Mouse (Mus musculus) embryonic facial prominence, embryonic 14.5 days (tissue): Measurements from ENCODE around the gene Ajm1. TPM values are rescaled to one million over a fixed set of nuclear protein-coding genes. Genes with fewer than 3 reads are reported as not detected.

ENCODE experiments used
- ATAC-seq: fragments of 200-750 bp; cut with Nextera tagmentation; 2 replicates; pipeline ENCODE4 v1.8.0; 2017; ENCODE audit warnings: low read depth, moderate number of reproducible peaks, moderate TSS enrichment
- DNase-seq: peaks from one replicate; pipeline ENCODE4 v3.0.0-alpha.2; 2015; ENCODE audit warnings: low spot score
- H3K27ac ChIP-seq: fragments of 300-500 bp; sonication (generic); replicated peaks from 2 replicates; pipeline ENCODE4 v1.5.1; 2014; ENCODE audit warnings: low read depth, mild to moderate bottlenecking, low read length, moderate library complexity
- H3K27me3 ChIP-seq: fragments of 300-500 bp; sonication (generic); replicated peaks from 2 replicates; pipeline ENCODE4 v1.6.1; 2014; ENCODE audit warnings: low read length; ENCODE audit not compliant: control insufficient read depth, insufficient read depth
- H3K36me3 ChIP-seq: fragments of 300-500 bp; sonication (generic); 2 replicates; pipeline ENCODE4 v1.6.1; 2014; ENCODE audit warnings: low read length, mixed read lengths; ENCODE audit not compliant: control insufficient read depth, insufficient read depth
- H3K4me1 ChIP-seq: fragments of 300-500 bp; sonication (generic); 2 replicates; pipeline ENCODE4 v1.6.1; 2014; ENCODE audit warnings: antibody characterized with exemption, low read length; ENCODE audit not compliant: control insufficient read depth, insufficient read depth
- H3K4me2 ChIP-seq: fragments of 300-500 bp; sonication (generic); 2 replicates; pipeline ENCODE4 v1.6.1; 2014; ENCODE audit warnings: low read depth, mild to moderate bottlenecking, low read length, moderate library complexity, mixed read lengths
- H3K4me3 ChIP-seq: fragments of 300-500 bp; sonication (generic); 2 replicates; pipeline ENCODE4 v1.5.1; 2014; ENCODE audit warnings: low read depth, mild to moderate bottlenecking, low read length
- H3K9ac ChIP-seq: fragments of 300-500 bp; sonication (generic); 2 replicates; pipeline ENCODE4 v1.6.1; 2014; ENCODE audit warnings: low read depth, mild to moderate bottlenecking, low read length, moderate library complexity, mixed read lengths
- H3K9me3 ChIP-seq: fragments of 300-500 bp; sonication (generic); 2 replicates; pipeline ENCODE4 v1.6.1; 2016; ENCODE audit warnings: low read length; ENCODE audit not compliant: control insufficient read depth
- WGBS: fragments of 180-500 bp; shearing (Covaris S2); extraction: QIAGEN DNeasy Blood & Tissue Kit; methylation state at CpG from one replicate; pipeline ENCODE4 v1.1.7; 2014; 5-methylcytosine and 5-hydroxymethylcytosine counted together
- polyA plus RNA-seq: library from polyadenylated mRNA; unstranded; fragments of >200 nt; fragmentation: Nextera tagmentation; extraction: Ambion mirVana; gene quantifications from 2 replicates; pipeline ENCODE4 v1.2.1, GENCODE M21; 2014

Gene Ajm1
- polyA plus RNA-seq, 1 experiment from 2014 or later, result 0.40 TPM

DNA sequence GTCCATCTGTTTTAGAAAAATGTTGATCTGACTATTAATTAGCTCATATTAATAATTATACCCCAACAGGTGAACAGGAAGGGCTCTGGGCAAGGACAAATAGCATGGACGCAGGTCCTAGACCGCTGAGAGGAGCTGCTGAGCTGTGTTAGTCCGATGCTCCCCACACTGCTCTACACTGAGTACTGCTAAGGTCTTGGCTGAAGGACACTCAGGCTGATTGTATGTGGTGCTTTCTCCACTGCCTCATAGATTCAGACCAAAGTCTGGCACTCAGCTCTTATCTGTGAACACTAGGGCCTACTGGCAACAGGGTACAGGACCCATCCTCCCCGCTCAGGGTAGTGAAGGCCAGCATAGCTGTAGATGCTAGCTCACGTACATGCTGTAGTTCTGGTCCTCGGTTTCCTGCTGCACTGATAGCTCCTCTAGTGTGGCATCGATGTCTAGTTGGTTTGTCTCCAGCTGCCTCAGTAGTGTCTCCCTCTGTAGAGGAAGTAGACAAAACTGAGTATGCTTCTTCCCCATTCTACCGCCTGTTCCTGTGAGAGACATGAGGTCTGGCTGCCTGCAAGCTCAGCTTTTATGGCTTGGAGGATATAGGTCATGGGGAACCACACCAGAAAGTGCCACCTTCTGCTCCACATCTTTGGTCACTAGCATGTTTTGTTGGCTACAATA lies 6.8 kb upstream of the Ajm1 start:
- Histone ChIP-seq H3K9ac (no peak overlapping the region), H3K4me2 (no peak overlapping the region), H3K27me3 (no peaks in the 10 kb centered on the region), H3K27ac (no peak overlapping the region), H3K9me3 (no peaks in the 10 kb centered on the region), H3K4me1 (no peaks in the 10 kb centered on the region), H3K4me3 (no peak overlapping the region), H3K36me3 (peaks cover 94% of the 10 kb centered on the region)
- ATAC-seq (no peak), DNase-seq (no peak)
- 93% methylated on average over 7 of the region's 8 CpGs for WGBS

DNA sequence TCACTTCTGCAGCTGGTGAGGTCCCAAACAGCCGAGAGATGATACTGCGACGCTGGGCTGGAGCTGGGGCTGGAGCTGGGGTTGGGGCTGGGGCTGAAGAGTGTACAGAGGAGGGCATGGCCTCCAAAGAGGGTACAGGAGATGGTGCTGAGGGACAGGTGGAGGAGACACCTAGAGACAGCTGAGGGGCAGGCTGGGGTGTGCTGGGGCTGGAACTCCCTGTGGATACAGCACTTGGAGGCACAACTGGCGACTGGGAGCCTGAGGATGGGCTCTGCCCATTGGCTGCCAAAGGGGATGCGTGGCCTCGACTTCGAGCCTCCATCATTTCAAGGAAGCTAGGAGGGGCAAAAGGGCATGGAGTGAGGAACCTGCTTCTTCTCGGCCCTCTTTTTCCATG lies 5.7 kb upstream of the Ajm1 start:
- Histone ChIP-seq H3K9me3 (no peaks in the 10 kb centered on the region), H3K36me3 (peaks cover 91% of the 10 kb centered on the region), H3K27ac (no peak overlapping the region), H3K27me3 (no peaks in the 10 kb centered on the region), H3K4me1 (peaks cover 4% of the 10 kb centered on the region; the same call in 1 of the 2 replicates), H3K9ac (no peak overlapping the region), H3K4me2 (no peak overlapping the region), H3K4me3 (no peak overlapping the region)
- no peak for DNase-seq
- ATAC-seq, result no peak
- 90% methylated on average over 8 of the region's 8 CpGs for WGBS

DNA sequence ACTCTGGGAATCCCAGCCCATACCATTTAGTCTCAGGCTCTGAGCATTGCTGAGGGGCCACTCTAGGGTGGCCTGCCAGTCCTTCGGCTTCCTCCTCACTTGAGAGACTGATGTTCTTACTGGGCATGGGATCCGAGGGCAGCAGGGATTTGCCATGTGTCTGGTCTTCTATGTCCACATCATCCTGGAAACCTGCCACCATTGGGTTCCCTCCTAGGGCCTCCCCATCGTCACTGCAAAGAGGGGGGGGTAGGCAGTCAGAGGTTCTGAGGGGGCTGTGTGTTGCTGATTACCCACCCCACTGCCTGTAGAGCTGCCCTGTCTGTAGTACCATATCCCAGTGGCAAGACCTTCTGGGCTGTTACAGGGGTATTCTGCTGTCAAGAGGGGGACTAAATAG lies 4.0 kb upstream of the Ajm1 start:
- Histone ChIP-seq H3K4me3 (no peak overlapping the region), H3K36me3 (peaks cover 75% of the 10 kb centered on the region), H3K27me3 (peaks cover 5% of the 10 kb centered on the region), H3K9me3 (no peaks in the 10 kb centered on the region), H3K4me1 (peaks cover 4% of the 10 kb centered on the region; the same call in 1 of the 2 replicates), H3K27ac (no peak overlapping the region), H3K4me2 (no peak overlapping the region), H3K9ac (no peak overlapping the region)
- WGBS, result 83% methylated on average over 3 of the region's 3 CpGs
- DNase-seq, result no peak
- ATAC-seq, result no peak

DNA sequence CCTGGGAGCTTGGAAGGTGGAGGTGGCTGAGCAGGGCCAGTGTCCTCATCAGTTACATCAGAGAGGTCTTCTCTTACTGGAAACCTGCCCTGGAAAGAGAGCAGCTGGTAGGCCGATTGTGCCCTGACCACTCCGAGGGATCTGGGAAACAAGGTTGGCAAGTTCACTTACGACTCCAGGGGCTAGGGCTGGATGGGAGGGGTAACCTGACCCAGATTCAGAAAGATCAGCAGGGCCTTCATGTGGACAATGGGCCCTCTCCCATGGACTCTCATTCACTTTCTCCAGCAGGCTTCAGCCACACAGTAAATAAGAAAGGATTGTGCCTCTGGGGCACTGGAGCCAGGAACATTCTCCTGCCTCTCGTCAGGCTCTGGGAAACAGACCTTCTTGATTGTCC lies 3.3 kb upstream of the Ajm1 start:
- H3K4me1 ChIP-seq, result peaks cover 4% of the 10 kb centered on the region; the same call in 1 of the 2 replicates
- WGBS, result 90% methylated on average over 4 of the region's 4 CpGs
- DNase-seq (no peak), ATAC-seq (no peak)
- H3K9me3 ChIP-seq, result no peaks in the 10 kb centered on the region
- H3K4me2 ChIP-seq, result no peak overlapping the region
- no peak overlapping the region for H3K27ac ChIP-seq
- peaks cover 12% of the 10 kb centered on the region for H3K27me3 ChIP-seq
- H3K4me3 ChIP-seq, result no peak overlapping the region
- H3K9ac ChIP-seq, result no peak overlapping the region
- peaks cover 68% of the 10 kb centered on the region for H3K36me3 ChIP-seq

DNA sequence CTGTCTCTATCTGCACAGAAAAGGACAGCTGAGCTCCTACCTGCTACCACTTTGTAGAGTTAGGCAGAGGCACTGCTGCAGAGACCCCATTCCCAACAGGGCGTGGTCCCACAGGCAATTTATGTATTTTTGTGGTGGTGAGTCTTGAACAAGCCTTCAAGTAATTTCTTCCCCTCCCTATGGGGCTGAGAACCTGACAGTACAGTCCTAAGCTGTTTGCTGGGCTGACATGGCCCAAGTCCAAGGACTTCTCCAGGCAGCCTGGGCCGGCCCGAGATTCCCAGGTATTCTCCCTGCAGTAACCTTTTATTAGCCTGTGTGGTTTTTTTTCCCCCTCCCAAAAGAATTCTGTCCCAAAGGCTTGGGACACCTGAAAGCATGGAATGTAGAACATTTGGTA lies 2.6 kb upstream of the Ajm1 start:
- ATAC-seq (no peak), DNase-seq (no peak)
- Histone ChIP-seq H3K27me3 (peaks cover 19% of the 10 kb centered on the region), H3K9me3 (no peaks in the 10 kb centered on the region), H3K4me1 (peaks cover 7% of the 10 kb centered on the region; the same call in 1 of the 2 replicates), H3K4me3 (no peak overlapping the region), H3K9ac (no peak overlapping the region), H3K4me2 (no peak overlapping the region), H3K27ac (no peak overlapping the region), H3K36me3 (peaks cover 61% of the 10 kb centered on the region)
- WGBS, result 94% methylated on average over 3 of the region's 3 CpGs

DNA sequence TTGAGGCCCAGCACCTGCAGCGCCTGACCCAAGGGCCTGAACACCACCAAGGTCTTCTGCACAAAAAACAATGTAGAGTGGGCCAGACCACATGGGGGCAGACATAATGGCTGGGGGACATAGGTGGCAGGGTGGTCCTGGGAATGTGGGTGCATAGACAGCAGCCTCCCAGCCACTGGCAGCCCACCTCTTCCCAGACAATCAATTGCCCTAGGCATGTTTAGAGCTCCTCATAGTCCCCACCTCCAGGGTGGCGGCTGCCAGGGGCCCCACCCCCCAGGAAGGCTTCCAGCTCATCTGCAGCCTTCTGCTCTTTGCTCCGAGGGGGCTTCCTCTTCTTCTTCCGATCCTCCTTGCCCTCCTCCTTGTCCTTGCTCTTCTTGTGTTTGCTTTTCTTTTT lies 2.0 kb upstream of the Ajm1 start:
- 66% methylated on average over 3 of the region's 4 CpGs for WGBS
- Histone ChIP-seq H3K36me3 (peaks cover 55% of the 10 kb centered on the region), H3K4me3 (no peak overlapping the region), H3K4me1 (peaks cover 8% of the 10 kb centered on the region; the same call in 1 of the 2 replicates), H3K27ac (no peak overlapping the region), H3K4me2 (no peak overlapping the region), H3K27me3 (peaks cover 25% of the 10 kb centered on the region), H3K9ac (no peak overlapping the region), H3K9me3 (no peaks in the 10 kb centered on the region)
- ATAC-seq (no peak), DNase-seq (no peak)

DNA sequence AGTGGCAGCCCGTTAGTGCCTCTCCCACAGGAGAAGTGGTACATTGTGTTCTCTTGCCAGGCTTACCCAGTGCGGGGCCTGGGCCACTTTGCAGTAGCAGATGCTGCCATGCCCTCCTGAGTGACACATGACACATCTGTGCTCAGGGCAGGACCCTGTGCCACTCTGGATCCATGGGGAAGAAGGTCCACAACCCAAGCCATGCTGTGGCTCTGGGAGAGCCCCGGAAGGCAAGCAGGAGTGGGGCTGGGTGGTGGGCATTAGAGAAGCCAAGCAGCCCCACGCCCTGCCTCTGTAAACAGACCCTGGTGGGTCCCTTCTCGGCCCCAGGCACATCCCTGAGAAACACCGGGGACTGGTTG lies 1.5 kb upstream of the Ajm1 start:
- no peak overlapping the region for H3K4me2 ChIP-seq
- H3K27ac ChIP-seq, result no peak overlapping the region
- H3K4me1 ChIP-seq, result peaks cover 8% of the 10 kb centered on the region; the same call in 1 of the 2 replicates
- 80% methylated on average over 5 of the region's 6 CpGs for WGBS
- no peak for DNase-seq
- H3K27me3 ChIP-seq, result peaks cover 30% of the 10 kb centered on the region
- H3K9me3 ChIP-seq, result no peaks in the 10 kb centered on the region
- ATAC-seq, result no peak
- H3K9ac ChIP-seq, result no peak overlapping the region
- no peak overlapping the region for H3K4me3 ChIP-seq
- peaks cover 51% of the 10 kb centered on the region for H3K36me3 ChIP-seq

DNA sequence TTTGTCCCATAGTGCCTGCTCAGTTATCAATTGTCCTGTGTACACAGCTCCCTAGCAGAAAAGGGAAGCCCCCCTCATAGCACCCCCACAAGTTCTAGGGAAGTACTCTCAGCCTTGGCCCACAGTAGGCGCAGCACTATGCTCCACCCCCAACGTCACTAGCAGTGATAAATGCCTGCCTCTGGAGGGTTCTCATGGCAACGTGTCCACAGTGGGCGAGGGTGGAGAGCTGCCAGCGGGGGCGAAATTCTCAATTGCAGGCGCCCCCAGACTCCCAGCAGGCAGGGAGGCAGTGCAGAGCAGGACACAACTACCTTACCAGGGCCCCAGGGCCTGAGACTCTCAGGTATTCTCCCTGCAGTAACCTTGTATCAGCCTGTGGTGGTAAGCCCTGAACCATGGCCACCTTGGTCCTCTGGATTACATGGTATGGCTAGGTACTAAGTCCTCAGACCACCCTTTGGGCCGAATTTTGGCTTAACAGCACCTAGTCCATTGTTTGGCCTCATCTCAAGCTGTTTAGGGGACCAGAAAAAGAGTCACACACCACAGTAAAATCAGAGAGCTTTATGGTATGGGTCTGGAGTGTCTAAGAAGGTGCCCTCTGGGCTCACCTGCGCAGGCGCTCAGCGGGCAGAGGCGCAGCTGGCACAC lies 1.0 kb upstream of the Ajm1 start:
- Histone ChIP-seq H3K4me1 (peaks cover 13% of the 10 kb centered on the region; the same call in 1 of the 2 replicates), H3K4me2 (no peak overlapping the region), H3K9ac (no peak overlapping the region), H3K27ac (no peak overlapping the region), H3K36me3 (peaks cover 47% of the 10 kb centered on the region), H3K9me3 (no peaks in the 10 kb centered on the region), H3K4me3 (no peak overlapping the region), H3K27me3 (peaks cover 35% of the 10 kb centered on the region)
- DNase-seq (no peak), ATAC-seq (no peak)
- WGBS, result 52% methylated on average over 12 of the region's 12 CpGs

DNA sequence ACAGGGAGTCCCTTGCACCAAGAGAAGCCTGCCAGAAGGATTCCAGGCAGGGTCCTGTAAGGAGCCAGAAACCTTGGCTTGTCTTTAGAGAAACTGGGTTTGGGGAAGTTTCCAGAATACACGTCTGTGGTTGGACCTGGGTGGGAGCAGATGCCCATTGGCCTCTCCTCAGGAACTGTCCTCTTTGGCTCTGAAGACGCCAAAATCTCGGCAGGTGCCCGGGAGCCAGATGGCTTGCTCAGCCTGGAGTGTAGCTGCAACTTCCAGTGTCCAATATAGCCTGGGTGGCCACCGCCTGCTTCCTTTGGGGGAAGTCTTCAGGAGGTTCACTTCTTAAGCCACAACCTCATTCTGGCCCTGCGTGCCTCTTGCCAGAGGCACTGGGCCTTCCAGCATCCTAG lies 344 bp upstream of the Ajm1 start:
- Histone ChIP-seq H3K9ac (no peak overlapping the region), H3K9me3 (no peaks in the 10 kb centered on the region), H3K27me3 (peaks cover 42% of the 10 kb centered on the region), H3K4me3 (no peak overlapping the region), H3K4me1 (peaks cover 17% of the 10 kb centered on the region; the same call in 1 of the 2 replicates), H3K4me2 (peak overlapping the region; percentile 64), H3K36me3 (peaks cover 40% of the 10 kb centered on the region), H3K27ac (no peak overlapping the region)
- DNase-seq (no peak), ATAC-seq (0 out of 2 replicates have a peak, but pooled peaks have one; percentile 4)
- WGBS, result 40% methylated on average over 6 of the region's 6 CpGs
